Mouse (Mus musculus) CH12.LX (cell line): ENCODE measurements at regions not wholly inside any gene's neighbourhood (a gene's known extent, or its start where the extent isn't known, plus 50 kb on each side); places are given as distances from the start of the nearest gene placed in this dataset.

Source experiments
- CHD1 ChIP-seq: IDR thresholded peaks from 2 replicates; pipeline ENCODE4 v1.6.1; 2012; ENCODE audit warnings: low read depth, low read length, improper control_type of control experiment, inconsistent platforms
- CTCF ChIP-seq, 2 experiments: IDR thresholded peaks in 1 of 2; conservative IDR thresholded peaks in 1 of 2; 2 replicates each; pipeline ENCODE4 v1.5.1; 2011 to 2012; ENCODE audit warnings: low read depth in 2 of 2, low read length in 2 of 2, improper control_type of control experiment in 1 of 2, inconsistent platforms in 1 of 2, mild to moderate bottlenecking in 1 of 2, moderate library complexity in 1 of 2
- E2F4 ChIP-seq: IDR thresholded peaks from 2 replicates; pipeline ENCODE4 v1.6.1; 2011; ENCODE audit warnings: low read depth, low read length, improper control_type of control experiment; ENCODE audit not compliant: insufficient replicate concordance
- EP300 ChIP-seq: IDR thresholded peaks from 2 replicates; pipeline ENCODE4 v1.6.1; 2011; ENCODE audit warnings: low read length, improper control_type of control experiment
- HCFC1 ChIP-seq: IDR thresholded peaks from 2 replicates; pipeline ENCODE4 v1.6.1; 2012; ENCODE audit warnings: low read depth, mild to moderate bottlenecking, inconsistent platforms, low read length, improper control_type of control experiment
- JUN ChIP-seq: IDR thresholded peaks from 2 replicates; pipeline ENCODE4 v1.6.1; 2011; ENCODE audit warnings: low read depth, mild to moderate bottlenecking, low read length, improper control_type of control experiment, moderate library complexity; ENCODE audit not compliant: insufficient read depth
- MAFK ChIP-seq: IDR thresholded peaks from 2 replicates; pipeline ENCODE4 v1.6.1; 2011; ENCODE audit warnings: low read length, improper control_type of control experiment; ENCODE audit not compliant: insufficient replicate concordance
- MYC ChIP-seq: IDR thresholded peaks from 2 replicates; pipeline ENCODE4 v1.6.1; 2011; ENCODE audit warnings: low read depth, mild to moderate bottlenecking, improper control_type of control experiment, low read length
- NELFE ChIP-seq: IDR thresholded peaks from 2 replicates; pipeline ENCODE4 v1.6.1; 2011; ENCODE audit warnings: low read depth, low read length, improper control_type of control experiment
- POLR2A ChIP-seq: IDR thresholded peaks from 2 replicates; pipeline ENCODE4 v1.6.1; 2011; ENCODE audit warnings: low read depth, mild to moderate bottlenecking, improper control_type of control experiment, low read length
- SIN3A ChIP-seq: IDR thresholded peaks from 2 replicates; pipeline ENCODE4 v1.6.1; 2012; ENCODE audit warnings: low read length, improper control_type of control experiment, inconsistent platforms
- UBTF ChIP-seq: IDR thresholded peaks from 2 replicates; pipeline ENCODE4 v1.6.1; 2012; ENCODE audit warnings: low read depth, mild to moderate bottlenecking, inconsistent platforms, low read length, improper control_type of control experiment, moderate library complexity
- USF1 ChIP-seq: IDR thresholded peaks from 2 replicates; pipeline ENCODE4 v1.6.1; 2014; ENCODE audit warnings: low read depth, mild to moderate bottlenecking, inconsistent platforms, low read length, improper control_type of control experiment
- ZKSCAN1 ChIP-seq: IDR thresholded peaks from 2 replicates; pipeline ENCODE4 v1.6.1; 2012; ENCODE audit warnings: low read depth, inconsistent platforms, low read length, improper control_type of control experiment, borderline replicate concordance

DNA sequence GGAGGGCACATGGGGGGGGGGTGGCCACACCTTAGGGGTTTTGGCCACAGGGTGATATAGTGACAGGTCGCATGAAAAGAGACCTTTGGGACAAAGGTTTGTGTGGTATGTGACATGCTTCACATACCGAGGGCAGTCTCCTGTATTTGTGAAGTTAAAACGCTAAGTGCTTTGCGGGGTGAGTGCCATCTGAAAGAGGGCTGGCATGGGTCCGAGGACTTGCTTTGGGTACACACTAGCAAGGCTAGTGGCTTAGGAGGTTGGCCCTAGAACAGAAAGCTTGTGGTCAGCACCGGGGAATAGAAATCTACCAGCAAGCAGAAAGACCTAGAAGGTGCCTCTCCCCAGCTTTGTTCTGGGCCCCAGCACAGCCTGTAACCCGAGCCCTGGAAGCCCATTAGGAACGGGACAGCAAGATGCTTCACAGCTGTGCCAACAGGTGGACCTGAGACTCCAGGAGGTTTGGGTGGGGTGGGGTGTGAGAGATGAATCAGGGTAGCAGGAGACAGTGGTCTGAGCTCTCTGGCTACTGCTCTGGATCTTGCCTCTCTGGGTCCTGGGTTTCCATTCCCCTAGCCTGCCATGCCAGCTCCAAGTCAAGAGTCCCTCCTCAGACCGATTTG is 107.0 kb upstream of the Irx3 start:
- no peak for TF ChIP-seq MAFK
- no peak for TF ChIP-seq SIN3A
- no peak for TF ChIP-seq CTCF (conservative IDR thresholded peaks at IDR 0.05 in 1 of 2, IDR thresholded peaks at IDR 0.05 in 1 of 2; ENCODE audit: low read depth in 2 of 2, low read length in 2 of 2)
- TF ChIP-seq MYC: no peak
- no peak for TF ChIP-seq EP300
- no peak for TF ChIP-seq USF1
- no peak for TF ChIP-seq JUN
- TF ChIP-seq ZKSCAN1: no peak
- TF ChIP-seq UBTF: no peak
- TF ChIP-seq POLR2A: no peak
- TF ChIP-seq E2F4: no peak
- TF ChIP-seq HCFC1: no peak
- no peak for TF ChIP-seq NELFE
- TF ChIP-seq CHD1: no peak
